Mouse (Mus musculus): ENCODE results near the gene Corin. TPM values are rescaled to one million over a fixed set of nuclear protein-coding genes. Genes with fewer than 3 reads are reported as not detected.

Gene Corin
- not detected for polyA plus RNA-seq (2014; fragmentation: Illumina TruSeq; extraction: RNeasy Lipid Tissue Mini Kit (QIAGEN cat#74804); ENCODE audit: low replicate concordance)

DNA sequence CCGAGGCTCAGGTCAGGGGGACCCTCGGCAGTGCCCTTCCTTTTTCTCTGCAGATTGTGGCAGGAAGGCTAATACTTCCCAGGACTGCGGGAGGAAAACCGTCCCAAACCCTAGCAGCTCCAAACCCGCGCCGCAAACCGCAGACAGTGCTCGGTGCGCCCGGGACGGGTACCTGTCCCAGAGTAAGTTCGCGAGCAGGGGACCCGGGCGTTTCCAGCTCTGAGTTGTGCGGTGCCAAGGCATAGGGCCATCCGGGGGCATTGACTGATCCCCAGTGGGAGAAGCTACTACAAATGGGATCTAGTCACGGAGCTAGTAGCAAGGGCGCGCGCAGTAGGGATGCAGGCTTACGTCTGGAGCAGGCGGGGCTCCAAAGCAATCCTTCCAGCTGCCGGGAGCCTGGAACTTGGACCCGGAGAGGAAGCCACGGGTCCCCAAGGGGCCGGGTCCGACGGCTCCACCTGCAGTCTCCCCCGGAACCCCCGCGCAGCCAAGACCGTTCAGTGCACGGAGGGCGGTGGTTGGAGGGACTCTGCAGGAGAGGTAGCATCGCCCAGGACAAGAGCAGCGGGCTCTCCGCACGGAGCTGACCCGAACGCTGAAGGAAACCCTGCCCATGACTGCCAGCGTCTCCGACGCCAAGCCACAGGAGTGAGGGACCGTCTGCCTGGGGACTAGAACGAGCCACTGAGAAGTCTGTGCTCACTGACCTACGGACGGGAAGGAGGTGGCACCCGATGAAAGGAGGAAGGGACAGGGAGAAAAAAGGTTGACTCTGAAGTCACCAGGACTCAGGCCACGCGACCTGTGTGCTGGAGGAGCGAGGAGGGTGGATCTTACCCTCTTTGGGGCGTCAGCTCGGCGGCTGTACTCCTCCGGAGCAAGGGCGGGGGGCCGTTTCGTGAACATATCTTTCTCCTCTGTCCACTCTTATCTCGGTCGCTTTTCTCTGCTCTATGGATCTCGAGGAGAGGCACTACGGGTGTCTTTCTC is at the start of gene Corin:
TSS of gene Corin (minus strand) at position 943 of the 993 bp plus-strand sequence.

Other genes with a start within 250 kb of the Corin start
- gene Nfxl1, start 55.2 kb upstream of the Corin start, polyA plus RNA-seq (2014; fragmentation: Illumina TruSeq; extraction: RNeasy Lipid Tissue Mini Kit (QIAGEN cat#74804); ENCODE audit: low replicate concordance): 42.1 TPM
- not detected for gene Zar1, start 76.8 kb upstream of the Corin start, polyA plus RNA-seq (2014; fragmentation: Illumina TruSeq; extraction: RNeasy Lipid Tissue Mini Kit (QIAGEN cat#74804); ENCODE audit: low replicate concordance)
- not detected for gene Gm5868, start 83.1 kb upstream of the Corin start, polyA plus RNA-seq (2014; fragmentation: Illumina TruSeq; extraction: RNeasy Lipid Tissue Mini Kit (QIAGEN cat#74804); ENCODE audit: low replicate concordance)
- not detected for gene Cnga1, start 139.8 kb upstream of the Corin start, polyA plus RNA-seq (2014; fragmentation: Illumina TruSeq; extraction: RNeasy Lipid Tissue Mini Kit (QIAGEN cat#74804); ENCODE audit: low replicate concordance)
- gene Nipal1, start 143.3 kb upstream of the Corin start, polyA plus RNA-seq (2014; fragmentation: Illumina TruSeq; extraction: RNeasy Lipid Tissue Mini Kit (QIAGEN cat#74804); ENCODE audit: low replicate concordance): 49.7 TPM
- gene Txk, start 248.3 kb upstream of the Corin start, polyA plus RNA-seq (2014; fragmentation: Illumina TruSeq; extraction: RNeasy Lipid Tissue Mini Kit (QIAGEN cat#74804); ENCODE audit: low replicate concordance): 2.7 TPM